In the genomic region with DNA sequence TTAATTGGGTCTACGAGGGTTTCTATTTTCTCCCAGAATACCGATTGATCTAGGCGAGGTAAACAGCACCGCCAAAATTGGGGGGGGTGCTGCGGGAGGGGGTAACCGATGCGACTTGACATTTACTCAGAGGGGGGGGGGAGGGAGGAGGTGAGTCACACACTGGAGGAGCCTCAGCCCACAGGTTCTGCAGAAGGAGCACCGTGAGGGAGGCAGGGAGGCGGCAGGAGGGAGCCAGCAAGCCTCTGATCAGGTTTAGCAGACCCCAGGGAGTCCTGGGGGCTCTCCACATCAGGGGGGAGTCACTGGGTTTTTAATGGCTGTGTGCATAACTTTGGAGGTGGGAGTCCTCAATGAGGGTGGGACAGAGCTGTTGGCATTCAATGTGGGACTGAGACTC, we compare ENCODE assay signal across 21 mouse cellular contexts. TPM values are rescaled to one million over a fixed set of nuclear protein-coding genes. Genes with fewer than 3 reads are reported as not detected.
A peak's percentile ranks its signal among the peaks of the same experiment; 100 is the strongest.
DNase-seq lines count a peak whose midpoint lies in the region; ATAC-seq lines count a peak whose summit lies in the region.
"Had no signal": no experiment of that assay in that cellular context is flagged by ENCODE, and none has a peak within 500 bp of the region (broad histone marks: within the 10 kb centered on the region; RNA-seq: fewer than 3 reads in every experiment).

No protein-coding gene starts in this region.

- peaks cover 25% of the 10 kb centered on the region for H3K4me1 ChIP-seq in hindbrain, embryonic 10.5 days (replicated peaks)
- H3K4me1 ChIP-seq in hindbrain, embryonic 13.5 days (replicated peaks) = peaks cover 10% of the 10 kb centered on the region
- peaks cover 21% of the 10 kb centered on the region for H3K4me1 ChIP-seq in embryonic facial prominence, embryonic 13.5 days
- H3K4me1 ChIP-seq: forebrain, embryonic 15.5 days had no signal

- H3K9ac ChIP-seq in hindbrain, embryonic 13.5 days = no peak overlapping the region
- peak overlapping the region; percentile 36; the same call in 1 of the 2 replicates for H3K9ac ChIP-seq in embryonic facial prominence, embryonic 13.5 days
- H3K9ac ChIP-seq: forebrain, embryonic 15.5 days; hindbrain, embryonic 14.5 days had no signal

- no peak for ATAC-seq in hindbrain, embryonic 13.5 days (ENCODE audit: low FRiP score)
- ATAC-seq in embryonic facial prominence, embryonic 13.5 days (ENCODE audit: insufficient number of reproducible peaks, insufficient read depth, low FRiP score, low TSS enrichment, low read depth) = no peak
- ATAC-seq: forebrain, embryonic 15.5 days; inflammation-experienced regulatory T-cells, adult 6 months had no signal

- H3K27ac ChIP-seq in hindbrain, embryonic 10.5 days = peak overlapping the region; percentile 2; the same call in 1 of the 2 replicates
- H3K27ac ChIP-seq in hindbrain, embryonic 13.5 days = no peak overlapping the region
- peak overlapping the region; percentile 55; the same call in 1 of the 2 replicates for H3K27ac ChIP-seq in embryonic facial prominence, embryonic 13.5 days
- H3K27ac ChIP-seq: forebrain, embryonic 15.5 days; hindbrain, embryonic 14.5 days; macrophage; stomach, postnatal 0 days had no signal

- WGBS in hindbrain, embryonic 10.5 days = 39% methylated on average over 9 of the region's 9 CpGs
- 36% methylated on average over 9 of the region's 9 CpGs for WGBS in hindbrain, embryonic 13.5 days
- WGBS in embryonic facial prominence, embryonic 13.5 days = 10% methylated on average over 9 of the region's 9 CpGs

- no peaks in the 10 kb centered on the region for H3K27me3 ChIP-seq in hindbrain, embryonic 10.5 days (ENCODE audit: insufficient read depth, poor library complexity, severe bottlenecking)
- no peaks in the 10 kb centered on the region for H3K27me3 ChIP-seq in hindbrain, embryonic 13.5 days
- H3K27me3 ChIP-seq in embryonic facial prominence, embryonic 13.5 days = no peaks in the 10 kb centered on the region
- H3K27me3 ChIP-seq: forebrain, embryonic 15.5 days had no signal

- H3K4me2 ChIP-seq in hindbrain, embryonic 13.5 days = no peak overlapping the region
- H3K4me2 ChIP-seq in embryonic facial prominence, embryonic 13.5 days = peak overlapping the region; percentile 39
- H3K4me2 ChIP-seq: forebrain, embryonic 15.5 days; hindbrain, embryonic 14.5 days had no signal

- no peak overlapping the region for H3K4me3 ChIP-seq in hindbrain, embryonic 10.5 days
- H3K4me3 ChIP-seq in hindbrain, embryonic 13.5 days = no peak overlapping the region
- no peak overlapping the region for H3K4me3 ChIP-seq in embryonic facial prominence, embryonic 13.5 days
- H3K4me3 ChIP-seq: forebrain, embryonic 15.5 days had no signal

- H3K9me3 ChIP-seq in hindbrain, embryonic 10.5 days = no peaks in the 10 kb centered on the region
- no peaks in the 10 kb centered on the region for H3K9me3 ChIP-seq in hindbrain, embryonic 13.5 days
- H3K9me3 ChIP-seq in embryonic facial prominence, embryonic 13.5 days = no peaks in the 10 kb centered on the region
- H3K9me3 ChIP-seq: forebrain, embryonic 15.5 days had no signal

- H3K36me3 ChIP-seq in hindbrain, embryonic 10.5 days = no peaks in the 10 kb centered on the region
- H3K36me3 ChIP-seq in hindbrain, embryonic 13.5 days = no peaks in the 10 kb centered on the region
- H3K36me3 ChIP-seq in embryonic facial prominence, embryonic 13.5 days = no peaks in the 10 kb centered on the region
- H3K36me3 ChIP-seq: forebrain, embryonic 15.5 days had no signal

- no peak for DNase-seq in hindbrain, embryonic 10.5 days (ENCODE audit: low spot score)
- peak; percentile 53 for DNase-seq in right cerebral cortex, postnatal 25 days
- DNase-seq in right cerebral cortex, postnatal 4 days = no peak
- DNase-seq in telencephalon, adult 2 months (ENCODE audit: low read depth, low spot score) = peak; percentile 50
- DNase-seq in lung, postnatal 36 days = no peak
- DNase-seq in spleen, adult 18-20 months = no peak
- DNase-seq: adrenal gland, postnatal 25 days; B cell, adult 2 months; cerebellum, adult 9-11 months; gastrocnemius, postnatal 14 days; heart, adult 18-20 months; kidney, adult 2 months; kidney, postnatal 14 days; thymus, postnatal 14 days had no signal

RNA-seq across cellular contexts. Expression of gene Ier5l, which starts 51.3 kb away (rescaled TPM):
- polyA plus RNA-seq in hindbrain, embryonic 10.5 days (2016; fragmentation: Nextera tagmentation; extraction: Ambion mirVana) = 3.1 and 3.3 TPM in 2 replicates
- polyA plus RNA-seq in hindbrain, embryonic 13.5 days (2015; fragmentation: Nextera tagmentation; extraction: Ambion mirVana) = 2.1 and 2.9 TPM in 2 replicates
- polyA plus RNA-seq in embryonic facial prominence, embryonic 13.5 days (2015; fragmentation: Nextera tagmentation; extraction: Ambion mirVana) = 3.5 and 4.0 TPM in 2 replicates
- polyA plus RNA-seq: inflammation-experienced regulatory T-cells, adult 6 months had no signal

Comparison
In these comparisons a context has a peak if more than half of its experiments do, and no peak if none do; other contexts are left out.
1. DNase-seq: peak in right cerebral cortex, postnatal 25 days (single experiment) and telencephalon, adult 2 months (single experiment); none in hindbrain, embryonic 10.5 days (single experiment), right cerebral cortex, postnatal 4 days (single experiment), lung, postnatal 36 days (single experiment) and spleen, adult 18-20 months (0 of 2).